Comparison of ENCODE assay signal across 9 mouse cellular contexts in genomic region chr5:112277906-112278470, GRCm38 (mm10). TPM values are rescaled to one million over a fixed set of nuclear protein-coding genes. Genes with fewer than 3 reads are reported as not detected.
DNase-seq lines count a peak whose midpoint lies in the region; ATAC-seq and TF ChIP-seq lines count a peak whose summit lies in the region.
"Had no signal": no experiment of that assay in that cellular context is flagged by ENCODE, and none has a peak within 500 bp of the region (broad histone marks: within the 10 kb centered on the region; RNA-seq: fewer than 3 reads in every experiment).

No protein-coding gene starts in this region.

- no peaks in the 10 kb centered on the region for H3K36me3 ChIP-seq in hindbrain, postnatal 0 days (ENCODE audit: insufficient read depth, low read length)
- H3K36me3 ChIP-seq in myocyte (ENCODE audit: control insufficient read depth, insufficient read depth) = no peaks in the 10 kb centered on the region

- H3K9me3 ChIP-seq in hindbrain, postnatal 0 days (ENCODE audit: low read length) = no peaks in the 10 kb centered on the region

- H3K27ac ChIP-seq in hindbrain, postnatal 0 days = no peak overlapping the region

- H3K79me2 ChIP-seq in myocyte (ENCODE audit: control insufficient read depth, insufficient read depth) = peaks cover 56% of the 10 kb centered on the region

- no peak for ATAC-seq in hindbrain, postnatal 0 days

- peak overlapping the region; percentile 72 for H3ac ChIP-seq in myocyte (ENCODE audit: control insufficient read depth, insufficient read length)

- no peaks in the 10 kb centered on the region for H3K27me3 ChIP-seq in hindbrain, postnatal 0 days (ENCODE audit: insufficient read depth, low read length)
- no peaks in the 10 kb centered on the region for H3K27me3 ChIP-seq in myocyte (ENCODE audit: control insufficient read depth, insufficient read depth, insufficient read length)

- peaks cover 35% of the 10 kb centered on the region for H3K4me1 ChIP-seq in lung, adult 2 months (ENCODE audit: control insufficient read depth, insufficient read depth, low read length)
- H3K4me1 ChIP-seq in hindbrain, postnatal 0 days (ENCODE audit: insufficient read depth, low read length) = peaks cover 3% of the 10 kb centered on the region

- H3K4me2 ChIP-seq in hindbrain, postnatal 0 days (ENCODE audit: low read depth, low read length) = peak overlapping the region; percentile 96
- peak overlapping the region; percentile 99 for H3K4me2 ChIP-seq in myocyte (ENCODE audit: low read depth)

- H3K4me3 ChIP-seq in lung, adult 2 months (replicated peaks; ENCODE audit: extremely low read depth, low read depth, low read length) = peak overlapping the region; percentile 6
- no peak overlapping the region for H3K4me3 ChIP-seq in hindbrain, postnatal 0 days (ENCODE audit: low read length)
- H3K4me3 ChIP-seq in myocyte = peak overlapping the region; percentile 84

- TF ChIP-seq POLR2A in lung, adult 2 months (IDR thresholded peaks at IDR 0.05; ENCODE audit: borderline replicate concordance, extremely low read depth, low read depth, low read length) = no peak
- no peak for TF ChIP-seq POLR2A in myocyte (IDR thresholded peaks at IDR 0.05; ENCODE audit: insufficient read length, low read depth)

- no peak for TF ChIP-seq CTCF in lung, adult 2 months (IDR thresholded peaks at IDR 0.05; ENCODE audit: insufficient read depth, low read length)
- no peak for TF ChIP-seq CTCF in hindbrain, postnatal 0 days (IDR thresholded peaks at IDR 0.05; ENCODE audit: low read depth)

- peak; percentile 53 to 83 for DNase-seq in adrenal gland, adult (ENCODE audit: inconsistent age in 2 of 2, low spot score in 1 of 2)
- DNase-seq in adrenal gland, postnatal 4 days (ENCODE audit: low spot score in 2 of 2) = no peak
- DNase-seq in lung, adult 2 months = no peak
- DNase-seq in lung, postnatal 14 days = no peak
- no peak for DNase-seq in hindbrain, postnatal 0 days (ENCODE audit: low spot score)
- DNase-seq in layer of hippocampus, postnatal 25 days (ENCODE audit: extremely low spot score in 1 of 2, low spot score in 1 of 2) = no peak
- DNase-seq in c-Kit-positive CD71-positive TER-119-positive erythroid progenitor cells, embryonic 14.5 days (ENCODE audit: low spot score) = no peak
- DNase-seq: kidney, postnatal 4 days had no signal

- 61% methylated on average over 11 of the region's 11 CpGs for WGBS in lung, adult 2 months
- WGBS in hindbrain, postnatal 0 days = 89% methylated on average over 11 of the region's 11 CpGs

- peak overlapping the region; percentile 79; the same call in 1 of the 2 replicates for H3K9ac ChIP-seq in hindbrain, postnatal 0 days (replicated peaks; ENCODE audit: low read length)

TF ChIP-seq in myocyte, 11 proteins besides CTCF, POLR2A, EP300 and RAD21:
- TF ChIP-seq TCF12 (IDR thresholded peaks at IDR 0.05; ENCODE audit: insufficient read depth, poor library complexity, severe bottlenecking) = no peak
- TF ChIP-seq POLR2AphosphoS2 (IDR thresholded peaks at IDR 0.05; ENCODE audit: insufficient read length, low read depth) = no peak
- no peak for TF ChIP-seq MAX (IDR thresholded peaks at IDR 0.05; ENCODE audit: low read depth)
- TF ChIP-seq TCF3 (IDR thresholded peaks at IDR 0.05; ENCODE audit: insufficient read length, low read depth) = no peak
- TF ChIP-seq MYOG (IDR thresholded peaks at IDR 0.05; ENCODE audit: control insufficient read depth in 1 of 3, insufficient read depth in 1 of 3, insufficient read length in 2 of 3, low read depth in 2 of 3) = no peak
- TF ChIP-seq MYOD1 (IDR thresholded peaks at IDR 0.05; ENCODE audit: control insufficient read depth in 1 of 3, insufficient read length in 2 of 3, low read depth in 2 of 3) = no peak
- TF ChIP-seq SRF (IDR thresholded peaks at IDR 0.05; ENCODE audit: control insufficient read depth, insufficient read length, low read depth) = no peak
- no peak for TF ChIP-seq CEBPB (IDR thresholded peaks at IDR 0.05; ENCODE audit: insufficient read depth, poor library complexity, severe bottlenecking)
- no peak for TF ChIP-seq E2F4 (IDR thresholded peaks at IDR 0.05; ENCODE audit: insufficient read depth)
- no peak for TF ChIP-seq USF1 (IDR thresholded peaks at IDR 0.05; ENCODE audit: low read depth)
- TF ChIP-seq REST (IDR thresholded peaks at IDR 0.05; ENCODE audit: insufficient read depth, insufficient read length) = no peak

RNA-seq across cellular contexts. Expression of gene Tpst2, which starts 1.5 kb away (rescaled TPM):
- 100 to 1,000 TPM; 135 to 140 TPM for total RNA-seq in adrenal gland, postnatal 4 days (2021)
- 122 and 144 TPM in 2 replicates for polyA plus RNA-seq in lung, adult 2 months (2012; rRNA removed)
- 46.9 and 57.0 TPM in 2 replicates for total RNA-seq in hindbrain, postnatal 0 days (2014; rRNA removed)
- 34.4 and 37.0 TPM in 2 replicates for polyA plus RNA-seq in hindbrain, postnatal 0 days (2015; fragmentation: Nextera tagmentation; extraction: Ambion mirVana)
- polyA plus RNA-seq in myocyte (2012; fragmentation: generic; extraction: Trizol) = 94.7 TPM
- 10 to 100 TPM; 45.9 to 46.2 TPM for total RNA-seq in layer of hippocampus, postnatal 25 days (2021)

RNA-seq across cellular contexts. Expression of gene Crybb1, which starts 22.4 kb away (rescaled TPM):
- total RNA-seq in adrenal gland, postnatal 4 days (2021) = 1 to 10 TPM; 2.0 to 3.0 TPM
- 0.14 TPM in 1 of 2 replicates, not detected in the other for polyA plus RNA-seq in lung, adult 2 months (2012; rRNA removed)
- total RNA-seq in hindbrain, postnatal 0 days (2014; rRNA removed) = 8.0 and 11.7 TPM in 2 replicates
- 14.2 and 14.6 TPM in 2 replicates for polyA plus RNA-seq in hindbrain, postnatal 0 days (2015; fragmentation: Nextera tagmentation; extraction: Ambion mirVana)
- 0.36 TPM for polyA plus RNA-seq in myocyte (2012; fragmentation: generic; extraction: Trizol)
- total RNA-seq in layer of hippocampus, postnatal 25 days (2021) = 1 to 10 TPM; 7.4 to 7.9 TPM

RNA-seq across cellular contexts. Expression of gene Cryba4, which starts 25.7 kb away (rescaled TPM):
- 1 to 10 TPM; 3.8 to 4.2 TPM for total RNA-seq in adrenal gland, postnatal 4 days (2021)
- polyA plus RNA-seq in lung, adult 2 months (2012; rRNA removed) = 1.0 and 1.4 TPM in 2 replicates
- total RNA-seq in hindbrain, postnatal 0 days (2014; rRNA removed) = 0.26 and 1.8 TPM in 2 replicates
- 1.6 and 2.4 TPM in 2 replicates for polyA plus RNA-seq in hindbrain, postnatal 0 days (2015; fragmentation: Nextera tagmentation; extraction: Ambion mirVana)
- polyA plus RNA-seq in myocyte (2012; fragmentation: generic; extraction: Trizol) = 2.8 TPM
- 1 to 10 TPM; 1.1 to 1.2 TPM for total RNA-seq in layer of hippocampus, postnatal 25 days (2021)

RNA-seq across cellular contexts. Expression of gene Tfip11, which starts 48.2 kb away (rescaled TPM):
- total RNA-seq in adrenal gland, postnatal 4 days (2021) = 10 to 100 TPM; 35.9 to 43.0 TPM
- polyA plus RNA-seq in lung, adult 2 months (2012; rRNA removed) = 33.5 and 36.2 TPM in 2 replicates
- 16.5 and 20.2 TPM in 2 replicates for total RNA-seq in hindbrain, postnatal 0 days (2014; rRNA removed)
- 24.3 and 24.4 TPM in 2 replicates for polyA plus RNA-seq in hindbrain, postnatal 0 days (2015; fragmentation: Nextera tagmentation; extraction: Ambion mirVana)
- 31.7 TPM for polyA plus RNA-seq in myocyte (2012; fragmentation: generic; extraction: Trizol)
- 10 to 100 TPM; 35.3 to 40.1 TPM for total RNA-seq in layer of hippocampus, postnatal 25 days (2021)

Comparison
In these comparisons a context has a peak if more than half of its experiments do, and no peak if none do; other contexts are left out.
1. DNase-seq: peak in adrenal gland, adult (2 of 2); none in adrenal gland, postnatal 4 days (0 of 2), lung, adult 2 months (single experiment), lung, postnatal 14 days (single experiment), hindbrain, postnatal 0 days (single experiment), layer of hippocampus, postnatal 25 days (0 of 2) and c-Kit-positive CD71-positive TER-119-positive erythroid progenitor cells, embryonic 14.5 days (single experiment).